Mouse (Mus musculus): ENCODE data around the gene Ccdc116. TPM values are rescaled to one million over a fixed set of nuclear protein-coding genes. Genes with fewer than 3 reads are reported as not detected.

The Ccdc116 gene
- polyA plus RNA-seq, 1 experiment from 2014 or later = 0.23 TPM

- no peaks in the 10 kb centered on the region for H3K36me3 ChIP-seq (ENCODE audit: control insufficient read depth, insufficient read depth, low read length)
- ATAC-seq (ENCODE audit: insufficient number of reproducible peaks, insufficient read depth, low FRiP score, low read depth) = no peak; the same call in 1 of the 2 replicates
- no peaks in the 10 kb centered on the region for H3K27me3 ChIP-seq (ENCODE audit: control insufficient read depth, insufficient read depth, low read length)
- H3K4me2 ChIP-seq (ENCODE audit: low read length) = peak overlapping the region; percentile 96
- no peaks in the 10 kb centered on the region for H3K9me3 ChIP-seq (ENCODE audit: control insufficient read depth, low read length)
- peak overlapping the region in 1 of 2 experiments; percentile 55; a peak in 1 of 4 replicates for H3K27ac ChIP-seq (replicated peaks in 1 of 2; ENCODE audit: control insufficient read depth in 1 of 2, insufficient read depth in 1 of 2, low read depth in 2 of 2, low read length in 2 of 2)
- peak overlapping the region; percentile 77 for H3K9ac ChIP-seq (ENCODE audit: low read length)
- WGBS = 4% methylated on average over 43 of the region's 43 CpGs
- H3K4me1 ChIP-seq (ENCODE audit: control insufficient read depth in 2 of 2, insufficient read depth in 2 of 2, low read length in 2 of 2) = peaks cover 2 to 12% of the 10 kb centered on the region in 2 experiments; a peak in 3 of 4 replicates
- H3K4me3 ChIP-seq (ENCODE audit: control insufficient read depth in 1 of 2, insufficient read depth in 1 of 2, low read depth in 1 of 2, low read length in 2 of 2) = peak overlapping the region; percentile 81 to 85
Measured at GRCm38 (mm10) chr16:17131191-17132088, 15.6 kb downstream of the Ccdc116 start.

GRCm38 (mm10) chr16:17127292-17127691 lies 19.7 kb downstream of the Ccdc116 start:
- no peak overlapping the region for H3K4me2 ChIP-seq (ENCODE audit: low read length)
- peaks cover 10% of the 10 kb centered on the region for H3K36me3 ChIP-seq (ENCODE audit: control insufficient read depth, insufficient read depth, low read length)
- H3K4me1 ChIP-seq (ENCODE audit: control insufficient read depth in 2 of 2, insufficient read depth in 2 of 2, low read length in 2 of 2) = peaks cover 12 to 22% of the 10 kb centered on the region in 2 experiments
- WGBS = 100% methylated on average over 1 of the region's 1 CpGs
- ATAC-seq (ENCODE audit: insufficient number of reproducible peaks, insufficient read depth, low FRiP score, low read depth) = no peak
- no peak overlapping the region for H3K9ac ChIP-seq (ENCODE audit: low read length)
- no peak overlapping the region for H3K4me3 ChIP-seq (ENCODE audit: control insufficient read depth in 1 of 2, insufficient read depth in 1 of 2, low read depth in 1 of 2, low read length in 2 of 2)
- H3K27me3 ChIP-seq (ENCODE audit: control insufficient read depth, insufficient read depth, low read length) = no peaks in the 10 kb centered on the region
- no peaks in the 10 kb centered on the region for H3K9me3 ChIP-seq (ENCODE audit: control insufficient read depth, low read length)
- no peak overlapping the region for H3K27ac ChIP-seq (replicated peaks in 1 of 2; ENCODE audit: control insufficient read depth in 1 of 2, insufficient read depth in 1 of 2, low read depth in 2 of 2, low read length in 2 of 2)

- peak within 1 kb of the TSS; percentile 39 to 46 for H3K27ac ChIP-seq (replicated peaks in 1 of 2; ENCODE audit: control insufficient read depth in 1 of 2, insufficient read depth in 1 of 2, low read depth in 2 of 2, low read length in 2 of 2)
- H3K4me3 ChIP-seq (ENCODE audit: control insufficient read depth in 1 of 2, insufficient read depth in 1 of 2, low read depth in 1 of 2, low read length in 2 of 2) = peak within 1 kb of the TSS; percentile 51 to 60
- ATAC-seq (ENCODE audit: insufficient number of reproducible peaks, insufficient read depth, low FRiP score, low read depth) = peak; percentile 79
- H3K9ac ChIP-seq (ENCODE audit: low read length) = peak within 1 kb of the TSS; percentile 72
- H3K36me3 ChIP-seq (ENCODE audit: control insufficient read depth, insufficient read depth, low read length) = peaks cover 26% of the 10 kb centered on the region
- no peaks in the 10 kb centered on the region for H3K27me3 ChIP-seq (ENCODE audit: control insufficient read depth, insufficient read depth, low read length)
- WGBS = under 1% methylated on average over 25 of the region's 25 CpGs
- peaks cover 10 to 16% of the 10 kb centered on the region in 2 experiments for H3K4me1 ChIP-seq (ENCODE audit: control insufficient read depth in 2 of 2, insufficient read depth in 2 of 2, low read length in 2 of 2)
- H3K4me2 ChIP-seq (ENCODE audit: low read length) = peak within 1 kb of the TSS; percentile 83
- H3K9me3 ChIP-seq (ENCODE audit: control insufficient read depth, low read length) = no peaks in the 10 kb centered on the region
Measured at GRCm38 (mm10) chr16:17124871-17125520, 22.0 kb downstream of the Ccdc116 start, which contains the start of gene 2610318N02Rik. Gene 2610318N02Rik, minus strand, starts transcription at chr16:17125167.

- Histone ChIP-seq H3K27me3 (ENCODE audit: control insufficient read depth, insufficient read depth, low read length) (no peaks in the 10 kb centered on the region), H3K36me3 (ENCODE audit: control insufficient read depth, insufficient read depth, low read length) (peaks cover 32% of the 10 kb centered on the region), H3K27ac (replicated peaks in 1 of 2; ENCODE audit: control insufficient read depth in 1 of 2, insufficient read depth in 1 of 2, low read depth in 2 of 2, low read length in 2 of 2) (peak overlapping the region; percentile 19 to 46; a peak in 3 of 4 replicates), H3K4me2 (ENCODE audit: low read length) (peak overlapping the region; percentile 83), H3K9me3 (ENCODE audit: control insufficient read depth, low read length) (no peaks in the 10 kb centered on the region), H3K9ac (ENCODE audit: low read length) (peak overlapping the region; percentile 72), H3K4me1 (ENCODE audit: control insufficient read depth in 2 of 2, insufficient read depth in 2 of 2, low read length in 2 of 2) (peaks cover 10 to 16% of the 10 kb centered on the region in 2 experiments), H3K4me3 (ENCODE audit: control insufficient read depth in 1 of 2, insufficient read depth in 1 of 2, low read depth in 1 of 2, low read length in 2 of 2) (peak overlapping the region; percentile 51 to 60)
- peak; percentile 19 for ATAC-seq (ENCODE audit: insufficient number of reproducible peaks, insufficient read depth, low FRiP score, low read depth)
- WGBS = 5% methylated on average over 22 of the region's 22 CpGs
Measured at GRCm38 (mm10) chr16:17124119-17124870, 22.7 kb downstream of the Ccdc116 start.

GRCm38 (mm10) chr16:17121569-17121968 lies 25.5 kb downstream of the Ccdc116 start:
- H3K4me1 ChIP-seq (ENCODE audit: control insufficient read depth in 2 of 2, insufficient read depth in 2 of 2, low read length in 2 of 2) = peaks cover 10 to 16% of the 10 kb centered on the region in 2 experiments
- H3K9ac ChIP-seq (ENCODE audit: low read length) = no peak overlapping the region
- no peak overlapping the region for H3K27ac ChIP-seq (replicated peaks in 1 of 2; ENCODE audit: control insufficient read depth in 1 of 2, insufficient read depth in 1 of 2, low read depth in 2 of 2, low read length in 2 of 2)
- peaks cover 32% of the 10 kb centered on the region for H3K36me3 ChIP-seq (ENCODE audit: control insufficient read depth, insufficient read depth, low read length)
- H3K4me2 ChIP-seq (ENCODE audit: low read length) = no peak overlapping the region
- no peaks in the 10 kb centered on the region for H3K27me3 ChIP-seq (ENCODE audit: control insufficient read depth, insufficient read depth, low read length)
- H3K4me3 ChIP-seq (ENCODE audit: control insufficient read depth in 1 of 2, insufficient read depth in 1 of 2, low read depth in 1 of 2, low read length in 2 of 2) = no peak overlapping the region
- no peak for ATAC-seq (ENCODE audit: insufficient number of reproducible peaks, insufficient read depth, low FRiP score, low read depth)
- 81% methylated on average over 13 of the region's 14 CpGs for WGBS
- H3K9me3 ChIP-seq (ENCODE audit: control insufficient read depth, low read length) = no peaks in the 10 kb centered on the region

GRCm38 (mm10) chr16:17117309-17117799 lies 29.7 kb downstream of the Ccdc116 start:
- no peaks in the 10 kb centered on the region for H3K9me3 ChIP-seq (ENCODE audit: control insufficient read depth, low read length)
- H3K36me3 ChIP-seq (ENCODE audit: control insufficient read depth, insufficient read depth, low read length) = peaks cover 52% of the 10 kb centered on the region
- H3K27me3 ChIP-seq (ENCODE audit: control insufficient read depth, insufficient read depth, low read length) = no peaks in the 10 kb centered on the region
- 69% methylated on average over 5 of the region's 5 CpGs for WGBS
- no peak overlapping the region for H3K4me2 ChIP-seq (ENCODE audit: low read length)
- H3K27ac ChIP-seq (replicated peaks in 1 of 2; ENCODE audit: control insufficient read depth in 1 of 2, insufficient read depth in 1 of 2, low read depth in 2 of 2, low read length in 2 of 2) = peak overlapping the region; percentile 71 to 85
- H3K4me1 ChIP-seq (ENCODE audit: control insufficient read depth in 2 of 2, insufficient read depth in 2 of 2, low read length in 2 of 2) = no peaks in the 10 kb centered on the region
- ATAC-seq (ENCODE audit: insufficient number of reproducible peaks, insufficient read depth, low FRiP score, low read depth) = 0 out of 2 replicates have a peak, but pooled peaks have one; percentile 49
- H3K4me3 ChIP-seq (ENCODE audit: control insufficient read depth in 1 of 2, insufficient read depth in 1 of 2, low read depth in 1 of 2, low read length in 2 of 2) = no peak overlapping the region
- no peak overlapping the region for H3K9ac ChIP-seq (ENCODE audit: low read length)

Data from heart, embryonic 14.5 days (tissue).